Mouse (Mus musculus): ENCODE results near the gene Hnrnpab. TPM values are rescaled to one million over a fixed set of nuclear protein-coding genes. Genes with fewer than 3 reads are reported as not detected.

Hnrnpab gene
- polyA plus RNA-seq, 1 experiment, result 144 TPM

- 14% methylated on average over 9 of the region's 9 CpGs for WGBS
- no peak for DNase-seq (ENCODE audit: low read depth, low spot score)
These were observed 22.6 kb downstream of the Hnrnpab start for GRCm38 (mm10) chr11:51584057-51584430.

- peak; percentile 51 for DNase-seq (ENCODE audit: low read depth, low spot score)
- 43% methylated on average over 8 of the region's 8 CpGs for WGBS
These were observed 23.9 kb downstream of the Hnrnpab start for GRCm38 (mm10) chr11:51582713-51583112.

- no peak for DNase-seq (ENCODE audit: low read depth, low spot score)
These were observed 27.6 kb downstream of the Hnrnpab start for GRCm38 (mm10) chr11:51579024-51579423.

GRCm38 (mm10) chr11:51577587-51577986 lies 29.1 kb downstream of the Hnrnpab start:
- 69% methylated on average over 7 of the region's 7 CpGs for WGBS

More at GRCm38 (mm10) chr11:51579024-51579423, 27.6 kb downstream of the Hnrnpab start:
- 70% methylated on average over 4 of the region's 4 CpGs for WGBS

GRCm38 (mm10) chr11:51576454-51576853 lies 30.2 kb downstream of the Hnrnpab start:
- 84% methylated on average over 4 of the region's 4 CpGs for WGBS
- no peak for DNase-seq (ENCODE audit: low read depth, low spot score)

More at GRCm38 (mm10) chr11:51577587-51577986, 29.1 kb downstream of the Hnrnpab start:
- no peak for DNase-seq (ENCODE audit: low read depth, low spot score)

GRCm38 (mm10) chr11:51568801-51569200 lies 37.8 kb downstream of the Hnrnpab start:
- no peak for DNase-seq (ENCODE audit: low read depth, low spot score)
- 78% methylated on average over 4 of the region's 4 CpGs for WGBS

- 95% methylated on average over 6 of the region's 6 CpGs for WGBS
- no peak for DNase-seq (ENCODE audit: low read depth, low spot score)
These were observed 40.7 kb downstream of the Hnrnpab start for GRCm38 (mm10) chr11:51565951-51566350.

GRCm38 (mm10) chr11:51565062-51565461 lies 41.6 kb downstream of the Hnrnpab start:
- no peak for DNase-seq (ENCODE audit: low read depth, low spot score)
- WGBS, result 14% methylated on average over 3 of the region's 3 CpGs

- DNase-seq (ENCODE audit: low read depth, low spot score), result no peak
- 86% methylated on average over 1 of the region's 1 CpGs for WGBS
These were observed 43.4 kb downstream of the Hnrnpab start for GRCm38 (mm10) chr11:51563276-51563675.

- DNase-seq (ENCODE audit: low read depth, low spot score), result no peak
- WGBS, result 61% methylated on average over 2 of the region's 2 CpGs
These were observed 51.6 kb downstream of the Hnrnpab start for GRCm38 (mm10) chr11:51555066-51555465.

- 71% methylated on average over 10 of the region's 10 CpGs for WGBS
- no peak for DNase-seq (ENCODE audit: low read depth, low spot score)
These were observed 52.1 kb downstream of the Hnrnpab start for GRCm38 (mm10) chr11:51554590-51554989.

GRCm38 (mm10) chr11:51552091-51552490 lies 54.6 kb downstream of the Hnrnpab start:
- no peak for DNase-seq (ENCODE audit: low read depth, low spot score)
- 57% methylated on average over 3 of the region's 3 CpGs for WGBS

GRCm38 (mm10) chr11:51551253-51551652 lies 55.4 kb downstream of the Hnrnpab start:
- WGBS, result 29% methylated on average over 5 of the region's 5 CpGs
- DNase-seq (ENCODE audit: low read depth, low spot score), result no peak

Other genes starting within 250 kb of the Hnrnpab start
- 14.2 and 24.8 TPM in 2 replicates for gene Phykpl, start 22.1 kb downstream of the Hnrnpab start, polyA plus RNA-seq (2012; rRNA removed)
- 69.0 and 81.4 TPM in 2 replicates for gene Nhp2, start 12.9 kb upstream of the Hnrnpab start, polyA plus RNA-seq (2012; rRNA removed)
- gene Rmnd5b, start 29.0 kb upstream of the Hnrnpab start, polyA plus RNA-seq (2012; rRNA removed), result 36.0 and 41.4 TPM in 2 replicates
- gene N4bp3, start 44.0 kb upstream of the Hnrnpab start, polyA plus RNA-seq (2012; rRNA removed), result 4.0 and 5.2 TPM in 2 replicates
- 2.9 and 3.7 TPM in 2 replicates for gene D930048N14Rik, start 44.1 kb upstream of the Hnrnpab start, polyA plus RNA-seq (2012; rRNA removed)
- 15.4 and 16.7 TPM in 2 replicates for gene 0610009B22Rik, start 82.0 kb upstream of the Hnrnpab start, polyA plus RNA-seq (2012; rRNA removed)
- gene Sec24a, start 156.8 kb upstream of the Hnrnpab start, polyA plus RNA-seq (2012; rRNA removed), result 13.2 and 43.8 TPM in 2 replicates
- 40.5 and 63.0 TPM in 2 replicates for gene Sar1b, start 156.8 kb upstream of the Hnrnpab start, polyA plus RNA-seq (2012; rRNA removed)

Data from large intestine, adult 2 months (tissue).